Mouse (Mus musculus): ENCODE results near the gene Pth2r. TPM values are rescaled to one million over a fixed set of nuclear protein-coding genes. Genes with fewer than 3 reads are reported as not detected.

Pth2r gene
- total and polyA plus RNA-seq, 3 experiments, result not detected

DNA sequence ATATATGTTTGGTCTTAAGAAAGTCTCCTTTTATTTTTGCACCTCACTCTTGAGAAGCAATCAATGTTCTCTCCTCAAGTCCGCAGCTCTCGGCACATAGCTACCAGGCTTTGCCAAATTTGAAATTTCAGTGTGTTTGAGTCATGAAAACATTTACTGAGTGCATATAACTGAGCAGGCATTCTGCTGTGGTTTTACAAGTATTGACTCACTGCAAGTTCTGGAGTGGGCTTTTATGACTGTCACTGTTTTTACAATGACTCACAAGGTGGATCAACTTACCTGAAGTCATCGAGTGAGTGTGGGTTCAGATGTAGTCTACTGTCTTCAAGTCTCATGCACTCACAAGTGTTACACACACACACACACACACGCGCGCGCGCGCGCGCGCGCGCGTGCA lies 107.8 kb downstream of the Pth2r start:
- no peak overlapping the region for H3K9ac ChIP-seq (ENCODE audit: low read depth, low read length)
- no peak for DNase-seq
- no peak for TF ChIP-seq EP300 (IDR thresholded peaks at IDR 0.05; ENCODE audit: insufficient read depth, low read depth, low read length)
- no peak for TF ChIP-seq CTCF (IDR thresholded peaks at IDR 0.05)
- no peak for TF ChIP-seq POLR2A (IDR thresholded peaks at IDR 0.05; ENCODE audit: insufficient read depth, low read depth, low read length)
- no peaks in the 10 kb centered on the region for H3K79me2 ChIP-seq (replicated peaks; ENCODE audit: control insufficient read depth, insufficient read depth, low read length)
- WGBS, result 94% methylated on average over 15 of the region's 15 CpGs
- no peak overlapping the region for H3K27ac ChIP-seq
- no peaks in the 10 kb centered on the region for H3K4me1 ChIP-seq (ENCODE audit: control insufficient read depth, insufficient read depth, low read length)
- H3K27me3 ChIP-seq (ENCODE audit: control insufficient read depth, insufficient read depth, low read length), result no peaks in the 10 kb centered on the region
- no peaks in the 10 kb centered on the region for H3K36me3 ChIP-seq (ENCODE audit: control insufficient read depth, insufficient read depth, low read length)
- no peak overlapping the region for H3K4me3 ChIP-seq
- intact Hi-C loops (cut with DNase I), result no loop called here

DNA sequence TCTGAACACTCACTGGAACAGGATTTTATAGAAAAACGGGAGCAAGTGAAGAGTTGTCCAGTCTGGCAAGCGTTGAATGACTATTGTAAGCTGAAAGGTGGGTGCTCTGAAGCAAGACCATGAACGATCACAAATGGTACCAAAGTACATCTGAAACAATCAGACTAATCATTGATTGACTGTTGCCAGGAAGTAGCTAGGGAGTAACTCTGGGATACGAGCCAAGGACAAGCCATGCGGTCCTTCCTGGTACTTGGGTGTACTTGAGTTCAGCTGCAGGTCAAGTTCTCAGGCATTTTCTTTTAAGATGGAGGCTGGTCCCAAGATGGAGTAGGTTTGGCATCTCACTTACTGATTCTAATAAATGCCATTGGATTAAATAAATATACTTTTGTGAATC lies 125.6 kb downstream of the Pth2r start:
- 62% methylated on average over 5 of the region's 5 CpGs for WGBS
- TF ChIP-seq EP300 (IDR thresholded peaks at IDR 0.05; ENCODE audit: insufficient read depth, low read depth, low read length), result no peak
- no peak for TF ChIP-seq POLR2A (IDR thresholded peaks at IDR 0.05; ENCODE audit: insufficient read depth, low read depth, low read length)
- no peak for TF ChIP-seq CTCF (IDR thresholded peaks at IDR 0.05)
- Histone ChIP-seq H3K27me3 (ENCODE audit: control insufficient read depth, insufficient read depth, low read length) (no peaks in the 10 kb centered on the region), H3K79me2 (replicated peaks; ENCODE audit: control insufficient read depth, insufficient read depth, low read length) (no peaks in the 10 kb centered on the region), H3K36me3 (ENCODE audit: control insufficient read depth, insufficient read depth, low read length) (no peaks in the 10 kb centered on the region), H3K4me1 (ENCODE audit: control insufficient read depth, insufficient read depth, low read length) (no peaks in the 10 kb centered on the region), H3K4me3 (no peak overlapping the region), H3K9ac (ENCODE audit: low read depth, low read length) (no peak overlapping the region), H3K27ac (no peak overlapping the region)
- intact Hi-C loops (cut with DNase I), result no loop called here
- DNase-seq, result no peak

DNA sequence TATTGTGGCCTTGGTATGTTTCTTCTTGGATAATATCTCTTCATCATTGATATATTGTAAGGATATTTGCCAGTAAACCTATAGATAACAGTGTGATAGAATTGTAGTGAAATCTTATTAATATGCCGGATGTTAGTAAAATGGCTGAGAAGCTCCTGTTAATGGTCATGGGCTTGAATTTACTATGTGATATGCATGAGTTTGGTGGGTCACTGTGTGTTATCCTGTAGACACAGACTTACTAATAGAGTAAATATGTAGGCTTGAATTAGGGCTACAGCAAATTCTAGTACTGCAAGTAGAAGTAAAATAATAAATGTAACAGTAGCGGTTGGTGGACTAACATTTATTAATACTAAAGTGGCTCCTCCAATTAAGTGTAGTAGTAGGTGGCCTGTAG lies 139.1 kb downstream of the Pth2r start:
- no peak for DNase-seq
- no peak overlapping the region for H3K27ac ChIP-seq
- H3K27me3 ChIP-seq (ENCODE audit: control insufficient read depth, insufficient read depth, low read length), result no peaks in the 10 kb centered on the region
- WGBS, result 98% methylated on average over 2 of the region's 2 CpGs
- intact Hi-C loops (cut with DNase I), result no loop called here
- H3K4me3 ChIP-seq, result no peak overlapping the region
- no peaks in the 10 kb centered on the region for H3K4me1 ChIP-seq (ENCODE audit: control insufficient read depth, insufficient read depth, low read length)
- H3K9ac ChIP-seq (ENCODE audit: low read depth, low read length), result no peak overlapping the region
- no peaks in the 10 kb centered on the region for H3K36me3 ChIP-seq (ENCODE audit: control insufficient read depth, insufficient read depth, low read length)
- TF ChIP-seq CTCF (IDR thresholded peaks at IDR 0.05) (no peak), EP300 (IDR thresholded peaks at IDR 0.05; ENCODE audit: insufficient read depth, low read depth, low read length) (no peak), POLR2A (IDR thresholded peaks at IDR 0.05; ENCODE audit: insufficient read depth, low read depth, low read length) (no peak)
- no peaks in the 10 kb centered on the region for H3K79me2 ChIP-seq (replicated peaks; ENCODE audit: control insufficient read depth, insufficient read depth, low read length)

DNA sequence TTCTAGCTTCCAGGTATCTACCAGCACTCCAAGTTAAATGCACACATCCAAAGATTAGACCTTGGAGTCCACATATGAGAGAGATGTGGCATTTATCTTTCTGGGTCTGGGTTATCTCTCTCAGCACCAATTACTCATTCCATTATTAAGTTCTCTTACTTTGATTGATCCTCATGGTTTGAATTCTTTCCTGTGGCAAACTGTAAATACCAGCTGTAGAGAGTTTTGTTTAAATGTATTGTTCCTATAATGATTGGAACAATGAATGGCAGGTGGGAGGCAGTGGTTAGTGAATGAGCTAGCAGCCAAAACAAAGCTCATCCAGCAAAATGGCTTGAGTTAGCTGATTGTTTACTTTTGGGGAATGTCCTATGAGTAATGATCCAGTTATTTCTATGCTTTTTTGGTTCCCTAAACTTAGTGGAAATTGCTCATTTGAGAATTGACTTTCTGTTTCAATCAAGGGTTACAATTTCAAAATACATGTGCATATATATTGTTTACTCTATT lies 140.7 kb downstream of the Pth2r start:
- Histone ChIP-seq H3K27ac (no peak overlapping the region), H3K4me1 (ENCODE audit: control insufficient read depth, insufficient read depth, low read length) (no peaks in the 10 kb centered on the region), H3K36me3 (ENCODE audit: control insufficient read depth, insufficient read depth, low read length) (no peaks in the 10 kb centered on the region), H3K4me3 (no peak overlapping the region), H3K79me2 (replicated peaks; ENCODE audit: control insufficient read depth, insufficient read depth, low read length) (no peaks in the 10 kb centered on the region), H3K27me3 (ENCODE audit: control insufficient read depth, insufficient read depth, low read length) (no peaks in the 10 kb centered on the region), H3K9ac (ENCODE audit: low read depth, low read length) (no peak overlapping the region)
- no peak for DNase-seq
- no peak for TF ChIP-seq EP300 (IDR thresholded peaks at IDR 0.05; ENCODE audit: insufficient read depth, low read depth, low read length)
- TF ChIP-seq POLR2A (IDR thresholded peaks at IDR 0.05; ENCODE audit: insufficient read depth, low read depth, low read length), result no peak
- TF ChIP-seq CTCF (IDR thresholded peaks at IDR 0.05), result no peak
- intact Hi-C loops (cut with DNase I), result no loop called here

Other genes starting within 250 kb of the Pth2r start
- gene Akr1cl, start 249.3 kb upstream of the Pth2r start, total RNA-seq (2021), result not detected
- gene Akr1cl, start 249.3 kb upstream of the Pth2r start, polyA plus RNA-seq (2012; rRNA removed), result 0.10 and 0.35 TPM in 2 replicates
- not detected for gene Cryge, start 230.9 kb upstream of the Pth2r start, total RNA-seq (2021)
- gene Cryge, start 230.9 kb upstream of the Pth2r start, polyA plus RNA-seq (2012; rRNA removed), result not detected in 2 replicates
- not detected for gene Crygd, start 218.6 kb upstream of the Pth2r start, total RNA-seq (2021)
- gene Crygd, start 218.6 kb upstream of the Pth2r start, polyA plus RNA-seq (2012; rRNA removed), result not detected in 2 replicates
- not detected for gene Crygc, start 208.4 kb upstream of the Pth2r start, total RNA-seq (2021)
- gene Crygc, start 208.4 kb upstream of the Pth2r start, polyA plus RNA-seq (2012; rRNA removed), result not detected in 2 replicates
- gene Crygb, start 199.8 kb upstream of the Pth2r start, total RNA-seq (2021), result not detected
- gene Crygb, start 199.8 kb upstream of the Pth2r start, polyA plus RNA-seq (2012; rRNA removed), result not detected in 2 replicates
- not detected for gene Cryga, start 178.7 kb upstream of the Pth2r start, total RNA-seq (2021)
- not detected in 2 replicates for gene Cryga, start 178.7 kb upstream of the Pth2r start, polyA plus RNA-seq (2012; rRNA removed)
- not detected for gene Gm28845, start 162.5 kb upstream of the Pth2r start, total RNA-seq (2021)
- gene Gm28845, start 162.5 kb upstream of the Pth2r start, polyA plus RNA-seq (2012; rRNA removed), result not detected in 2 replicates
- gene D630023F18Rik, start 158.8 kb upstream of the Pth2r start, total RNA-seq (2021), result not detected
- gene D630023F18Rik, start 158.8 kb upstream of the Pth2r start, polyA plus RNA-seq (2012; rRNA removed), result 0.12 TPM in 1 of 2 replicates, not detected in the other
- gene Idh1, start 95.6 kb upstream of the Pth2r start, total RNA-seq (2021), result 10 to 100 TPM; 57.8 to 88.9 TPM
- gene Idh1, start 95.6 kb upstream of the Pth2r start, polyA plus RNA-seq (2012; rRNA removed), result 22.1 and 39.9 TPM in 2 replicates
- 10 to 100 TPM in 1 of 2 experiments, 1 to 10 TPM in 1; 9.6 to 10.3 TPM for gene Pikfyve, start 95.4 kb upstream of the Pth2r start, total RNA-seq (2021)
- gene Pikfyve, start 95.4 kb upstream of the Pth2r start, polyA plus RNA-seq (2012; rRNA removed), result 2.5 and 4.2 TPM in 2 replicates

Measured in heart, adult 2 months (tissue).